Mouse (Mus musculus): ENCODE measurements at regions not wholly inside any gene's neighbourhood (a gene's known extent, or its start where the extent isn't known, plus 50 kb on each side); places are given as distances from the start of the nearest gene placed in this dataset.

GRCm38 (mm10) chr7:74907391-74907790, 352.8 kb upstream of the Slco3a1 start:
- no peak for DNase-seq (ENCODE audit: extremely low read depth, low read depth)

- no peak for DNase-seq (ENCODE audit: extremely low read depth, low read depth)
These were observed 322.9 kb upstream of the Slco3a1 start for GRCm38 (mm10) chr7:74877466-74877865.

- no peak for DNase-seq (ENCODE audit: extremely low read depth, low read depth)
These were observed 322.1 kb upstream of the Slco3a1 start for GRCm38 (mm10) chr7:74876667-74877066.

DNA sequence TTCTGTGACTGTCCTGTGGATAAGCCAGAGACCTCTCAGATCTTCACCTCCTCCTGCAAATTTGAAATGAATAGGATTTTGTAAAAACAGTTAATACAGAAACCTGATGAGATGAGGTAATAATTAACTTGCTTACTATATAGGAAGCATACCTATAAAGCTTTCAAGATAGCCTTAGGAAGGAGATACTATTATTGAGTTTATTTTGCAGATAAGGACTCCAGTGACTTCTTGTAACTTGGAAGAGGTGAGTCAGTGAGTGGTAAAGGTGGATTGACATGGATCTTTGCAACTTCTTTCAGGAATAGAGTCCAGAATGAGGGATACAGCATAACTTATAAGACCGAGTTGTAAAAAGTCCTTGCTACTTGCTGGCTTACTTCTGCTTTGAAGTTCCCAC, 315.7 kb upstream of the Slco3a1 start:
- no peak for DNase-seq (ENCODE audit: extremely low read depth, low read depth)

DNA sequence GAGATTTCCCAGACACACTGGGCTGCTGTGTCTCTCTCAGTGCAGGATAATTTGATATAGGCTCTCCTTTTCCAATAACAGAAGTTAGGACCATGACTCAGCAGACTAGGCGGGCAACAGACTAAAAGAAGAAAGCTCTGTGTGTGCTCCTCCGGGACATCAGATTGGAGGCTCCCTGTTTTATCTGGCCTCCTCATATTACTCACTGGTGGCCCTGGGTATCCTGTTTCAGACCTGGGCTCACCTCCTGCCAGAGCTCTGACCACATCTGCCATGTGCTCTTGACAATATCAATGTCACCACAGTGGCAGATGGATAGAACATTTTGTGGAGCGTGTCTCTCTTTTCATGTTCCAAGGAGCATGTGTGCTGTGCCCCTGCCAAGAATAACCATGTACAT, 308.1 kb upstream of the Slco3a1 start:
- DNase-seq (ENCODE audit: extremely low read depth, low read depth), result peak; percentile 11

- DNase-seq (ENCODE audit: extremely low read depth, low read depth), result no peak
These were observed 289.8 kb upstream of the Slco3a1 start for GRCm38 (mm10) chr7:74844306-74844929.

DNA sequence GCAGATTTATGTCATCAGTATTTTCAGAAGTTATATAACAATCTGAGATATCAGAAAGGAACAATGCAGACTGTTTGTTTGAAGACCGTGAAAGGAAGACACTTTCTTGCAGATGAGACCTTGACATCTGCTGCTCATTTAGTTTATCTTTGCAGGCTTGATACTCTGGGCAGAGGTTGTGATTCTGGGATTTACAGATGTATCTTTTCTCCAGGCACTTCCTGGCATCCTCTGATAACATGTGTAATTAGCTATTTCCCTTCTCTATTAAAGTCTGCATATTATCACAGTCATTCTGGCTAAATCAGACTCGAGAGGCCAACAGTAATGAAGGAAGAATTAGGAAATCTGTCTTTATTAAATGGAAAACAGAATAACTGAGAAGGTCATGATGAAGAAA, 268.7 kb upstream of the Slco3a1 start:
- DNase-seq (ENCODE audit: extremely low read depth, low read depth), result no peak

- no peak for DNase-seq (ENCODE audit: extremely low read depth, low read depth)
These were observed 238.7 kb upstream of the Slco3a1 start for GRCm38 (mm10) chr7:74793241-74793640.

GRCm38 (mm10) chr7:74788696-74789095, 234.1 kb upstream of the Slco3a1 start:
- no peak for DNase-seq (ENCODE audit: extremely low read depth, low read depth)

DNA sequence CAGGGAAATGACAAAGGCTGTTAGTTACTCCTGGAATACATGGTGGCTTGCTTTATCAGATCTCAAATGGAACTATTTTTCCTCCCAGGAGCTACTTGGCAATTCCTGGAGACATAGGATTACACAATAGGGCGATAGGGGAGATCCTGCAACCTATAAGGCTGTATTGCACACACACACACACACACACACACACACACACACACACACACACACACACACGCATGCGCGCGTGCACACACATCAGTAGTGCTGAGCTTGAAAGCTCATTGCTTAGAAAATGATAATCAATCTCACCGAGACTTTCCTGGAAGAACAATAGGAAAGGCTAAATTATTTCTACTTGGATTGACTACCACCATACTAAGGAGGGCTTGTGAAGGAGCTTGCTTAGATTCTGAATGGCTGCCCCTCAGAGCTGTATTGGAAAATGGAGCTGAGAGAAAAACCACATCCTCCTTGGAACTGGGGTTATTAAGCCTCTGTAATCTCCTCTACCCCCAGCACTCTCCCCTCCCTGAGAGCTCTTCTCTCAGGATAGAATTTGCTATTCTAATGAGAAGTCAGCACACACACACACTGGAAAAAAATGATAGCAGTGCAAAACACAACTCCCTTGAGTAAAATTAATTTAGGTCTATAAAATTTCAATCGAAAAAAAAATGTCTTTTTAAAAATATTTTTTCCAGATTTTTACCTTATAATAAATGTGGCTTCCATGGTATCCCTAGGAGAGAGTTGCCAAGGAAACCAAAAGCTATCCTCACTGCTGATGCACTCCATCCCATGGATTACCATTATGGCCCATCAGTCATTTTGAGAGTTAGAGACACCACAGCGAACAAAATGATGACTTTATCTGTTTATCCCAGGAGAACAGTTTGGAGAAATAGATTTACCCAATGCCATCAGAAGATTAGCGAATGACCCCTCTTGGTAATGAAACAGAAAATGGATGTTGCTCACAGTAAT, 217.1 kb upstream of the Slco3a1 start:
- no peak for DNase-seq (ENCODE audit: extremely low read depth, low read depth)

DNA sequence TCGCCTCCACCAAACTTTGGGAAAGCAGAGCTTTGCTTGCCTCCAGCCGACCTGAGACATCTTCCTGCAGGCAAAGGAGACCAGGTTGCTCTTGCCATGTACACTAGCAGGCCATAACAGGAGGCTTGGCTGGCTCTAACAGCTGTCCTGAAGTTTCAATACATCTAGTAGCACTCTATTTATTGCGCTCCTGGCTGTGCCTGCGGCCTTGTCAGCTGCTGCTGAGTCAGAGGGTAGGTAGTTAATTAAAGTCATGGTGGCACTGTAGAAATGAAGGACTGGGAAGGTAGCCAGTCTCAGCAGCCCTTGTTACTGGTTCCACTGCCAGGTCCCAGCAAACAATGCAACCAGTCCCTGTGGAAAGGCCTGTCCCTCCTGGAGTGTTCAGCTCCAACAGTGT, 212.0 kb upstream of the Slco3a1 start:
- no peak for DNase-seq (ENCODE audit: extremely low read depth, low read depth)

DNA sequence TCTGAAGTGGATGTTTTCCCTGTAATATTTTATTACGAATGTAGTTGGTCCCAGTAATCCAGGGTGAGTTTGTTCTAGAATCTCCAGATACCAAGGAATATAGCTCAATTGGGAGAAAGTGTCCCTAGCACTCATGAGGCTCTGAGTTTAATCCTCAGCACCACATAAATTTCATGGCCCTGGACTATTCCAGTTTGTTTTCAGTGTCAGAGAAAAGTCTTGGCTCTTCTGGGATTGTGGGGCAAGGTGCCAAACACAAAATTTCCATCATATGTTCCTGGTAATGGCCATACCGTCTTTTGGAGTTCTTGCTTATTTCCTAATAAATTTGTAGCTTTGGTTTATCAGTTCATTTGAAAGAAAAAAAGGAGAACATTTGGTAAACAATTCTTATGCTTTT, 202.9 kb upstream of the Slco3a1 start:
- no peak for DNase-seq (ENCODE audit: extremely low read depth, low read depth)

DNA sequence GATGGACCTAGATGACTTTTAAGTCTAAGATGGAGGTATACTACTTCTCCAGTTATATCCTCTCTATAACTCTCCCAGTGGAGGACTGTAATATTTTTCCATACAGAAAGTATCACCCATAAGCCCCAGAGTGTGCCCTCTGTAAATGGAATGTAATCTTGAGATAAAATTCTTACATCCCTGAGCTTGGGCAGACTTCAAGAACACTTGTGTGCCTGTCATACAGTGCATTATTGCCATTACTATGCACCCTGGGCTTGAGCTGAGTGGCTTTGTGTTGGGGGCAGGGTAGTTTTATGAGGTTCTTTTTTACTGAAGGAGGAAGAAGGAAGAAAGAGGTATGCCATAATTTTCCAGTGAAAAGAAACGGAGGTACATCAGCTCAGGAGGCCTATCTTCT, 193.1 kb upstream of the Slco3a1 start:
- no peak for DNase-seq (ENCODE audit: extremely low read depth, low read depth)

- no peak for DNase-seq (ENCODE audit: extremely low read depth, low read depth)
These were observed 180.4 kb upstream of the Slco3a1 start for GRCm38 (mm10) chr7:74734941-74735340.

DNA sequence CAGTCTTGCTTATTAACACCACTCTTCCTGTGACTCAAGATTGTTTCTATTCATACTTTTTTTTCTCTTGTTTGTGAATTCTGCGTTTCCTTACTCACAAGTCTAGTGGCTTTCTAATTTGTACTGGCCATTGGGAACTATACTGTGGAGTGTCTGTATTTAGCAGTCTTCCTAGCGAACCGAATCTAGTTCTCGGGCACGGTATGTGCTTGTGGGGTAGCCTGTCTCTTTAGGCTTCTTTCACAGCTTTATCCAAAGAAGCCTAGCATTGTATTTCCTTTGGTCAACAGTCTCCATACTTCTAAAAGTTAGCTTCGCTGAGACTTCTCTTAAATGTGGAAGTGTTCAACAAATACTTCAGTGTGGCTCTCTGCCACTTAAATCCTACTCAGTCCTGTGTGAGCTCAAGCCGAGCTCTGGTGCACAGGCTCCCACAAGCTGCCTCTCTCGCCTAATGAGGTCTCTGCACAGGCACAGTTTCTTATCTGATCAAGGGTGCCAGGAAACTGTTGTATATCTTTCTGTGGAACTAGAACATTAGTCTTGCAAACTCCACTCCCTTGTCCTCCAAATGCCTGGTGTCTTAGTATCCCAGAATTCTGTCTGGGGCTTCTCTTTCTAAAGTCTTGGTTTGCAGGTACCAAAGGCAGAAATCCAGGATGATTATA, 171.9 kb upstream of the Slco3a1 start:
- DNase-seq (ENCODE audit: extremely low read depth, low read depth), result no peak

- no peak for DNase-seq (ENCODE audit: extremely low read depth, low read depth)
These were observed 164.7 kb upstream of the Slco3a1 start for GRCm38 (mm10) chr7:74719321-74719720.

GRCm38 (mm10) chr7:74709993-74710581, 155.5 kb upstream of the Slco3a1 start:
- no peak for DNase-seq (ENCODE audit: extremely low read depth, low read depth)

- no peak for DNase-seq (ENCODE audit: extremely low read depth, low read depth)
These were observed 154.4 kb upstream of the Slco3a1 start for GRCm38 (mm10) chr7:74709006-74709405.

DNA sequence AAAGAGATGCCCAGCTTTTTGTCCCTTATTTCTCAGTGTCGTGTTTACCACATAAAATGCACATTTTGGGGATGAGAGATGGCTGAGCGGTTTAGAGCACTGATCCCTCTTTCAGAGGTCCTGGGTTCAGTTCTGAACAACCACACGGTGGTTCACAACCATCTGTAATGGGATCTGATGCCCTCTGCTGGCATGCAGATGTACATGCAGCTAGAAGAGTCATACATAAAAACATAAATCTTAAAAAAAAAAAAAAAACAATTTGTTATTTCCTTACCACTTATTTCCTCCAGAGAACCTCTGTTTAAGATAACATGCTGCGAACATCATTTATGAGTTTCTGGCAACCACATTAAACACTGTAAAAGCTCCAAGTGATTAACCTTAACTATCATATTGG, 149.0 kb upstream of the Slco3a1 start:
- no peak for DNase-seq (ENCODE audit: extremely low read depth, low read depth)

DNA sequence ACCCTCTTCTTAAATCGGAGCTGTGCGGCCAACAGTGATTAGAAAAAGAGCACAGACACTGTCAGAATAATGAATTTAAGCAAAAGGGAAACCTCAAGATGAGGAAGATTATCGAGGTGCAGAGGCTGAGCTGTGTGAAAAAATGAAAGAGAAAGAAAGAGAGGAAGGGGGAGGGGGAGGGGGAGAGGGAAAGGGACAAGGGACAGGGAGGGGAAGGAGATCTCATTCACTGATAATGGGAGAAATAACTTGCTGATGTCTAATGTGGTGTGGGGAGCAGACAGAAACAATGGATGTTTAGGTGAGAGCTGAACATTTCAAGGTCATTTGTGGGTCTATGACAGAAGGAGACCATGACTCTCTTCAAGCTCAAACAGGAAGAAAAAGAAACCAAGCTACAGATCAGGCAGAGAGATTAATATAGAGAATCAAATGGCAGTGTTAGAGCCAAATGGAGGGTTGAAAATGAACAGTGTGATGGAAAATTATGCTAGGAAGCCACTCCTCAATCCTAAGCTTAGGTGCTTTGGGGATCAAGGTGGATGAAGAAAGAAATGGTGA, 143.3 kb upstream of the Slco3a1 start:
- no peak for DNase-seq (ENCODE audit: extremely low read depth, low read depth)

- DNase-seq (ENCODE audit: extremely low read depth, low read depth), result no peak
These were observed 141.7 kb upstream of the Slco3a1 start for GRCm38 (mm10) chr7:74696286-74696685.
